Mouse (Mus musculus) ES-E14 (cell line): ENCODE measurements around the gene Vps13d. TPM values are rescaled to one million over a fixed set of nuclear protein-coding genes. Genes with fewer than 3 reads are reported as not detected.

Source experiments
- DNase-seq: peaks from one replicate; pipeline ENCODE4 v3.0.0-alpha.2; 2013; ENCODE audit warnings: low read depth, low spot score
- H3K27ac ChIP-seq: 2 replicates; pipeline ENCODE4 v1.5.1; 2012; ENCODE audit warnings: low read depth, mild to moderate bottlenecking, low read length, moderate library complexity, mixed read lengths; ENCODE audit not compliant: poor library complexity, insufficient read depth, severe bottlenecking
- H3K36me3 ChIP-seq: 2 replicates; pipeline ENCODE4 v1.6.1; 2012; ENCODE audit warnings: mild to moderate bottlenecking, low read length, moderate library complexity, mixed read lengths; ENCODE audit not compliant: control insufficient read depth, poor library complexity, insufficient read depth, severe bottlenecking
- H3K4me1 ChIP-seq, 2 experiments: fragments of 150-350 bp in 1 of 2; sonication (generic) in 1 of 2; 2 replicates each; pipeline ENCODE4 v1.6.1; 2012; ENCODE audit warnings: low read length in 2 of 2, mild to moderate bottlenecking in 1 of 2, mixed read lengths in 1 of 2; ENCODE audit not compliant: control insufficient read depth in 2 of 2, insufficient read depth in 2 of 2, poor library complexity in 1 of 2
- H3K4me3 ChIP-seq, 2 experiments: fragments of 150-350 bp in 1 of 2; sonication (generic) in 1 of 2; 2 replicates each; pipeline ENCODE4 v1.5.1; 2012; ENCODE audit warnings: low read length in 2 of 2, low read depth in 1 of 2, mild to moderate bottlenecking in 1 of 2, mixed read lengths in 1 of 2; ENCODE audit not compliant: insufficient read depth in 1 of 2, poor library complexity in 1 of 2, severe bottlenecking in 1 of 2
- H3K9ac ChIP-seq: 2 replicates; pipeline ENCODE4 v1.6.1; 2012; ENCODE audit warnings: low read depth, mild to moderate bottlenecking, low read length, mixed read lengths; ENCODE audit not compliant: poor library complexity, insufficient read depth, severe bottlenecking
- H3K9me3 ChIP-seq: fragments of 150-350 bp; sonication (generic); 2 replicates; pipeline ENCODE4 v1.6.1; 2012; ENCODE audit warnings: low read depth, mild to moderate bottlenecking, low read length; ENCODE audit not compliant: control insufficient read depth, insufficient read depth
- CHD2 ChIP-seq: IDR thresholded peaks from 2 replicates; pipeline ENCODE4 v1.6.1; 2014; ENCODE audit warnings: mild to moderate bottlenecking, low read depth, low read length, inconsistent platforms
- HCFC1 ChIP-seq: IDR thresholded peaks from 2 replicates; pipeline ENCODE4 v1.6.1; 2012; ENCODE audit warnings: low read length, inconsistent platforms, borderline replicate concordance; ENCODE audit not compliant: insufficient read depth
- MAFK ChIP-seq: IDR thresholded peaks from 2 replicates; pipeline ENCODE4 v1.6.1; 2014; ENCODE audit warnings: mild to moderate bottlenecking, low read depth, low read length, inconsistent platforms; ENCODE audit not compliant: insufficient read depth
- ZC3H11A ChIP-seq: IDR thresholded peaks from 2 replicates; pipeline ENCODE4 v1.6.1; 2012; ENCODE audit warnings: low read depth, mild to moderate bottlenecking, inconsistent platforms, low read length, borderline replicate concordance
- ZNF384 ChIP-seq: IDR thresholded peaks from 2 replicates; pipeline ENCODE4 v1.6.1; 2012; ENCODE audit warnings: low read depth, low read length, inconsistent platforms
- in situ Hi-C, 2 experiments: fragments of 600-800 bp; cut with MboI; formaldehyde crosslinking; loops; one replicate each; pipeline ENCODE4 v1.15.1; 2025; ENCODE audit warnings: low sequenced_read_pairs in 2 of 2, inconsistent platforms in 1 of 2; ENCODE audit not compliant: unreplicated experiment in 2 of 2
- total RNA-seq: library from RNA; depleted of rRNA; stranded (reverse); fragments of 300-350 nt; gene quantifications from 2 replicates; pipeline ENCODE4 v1.2.3, GENCODE M21; 2012

The Vps13d gene
- total RNA-seq, 1 experiment: 15.3 TPM

- Histone ChIP-seq H3K9ac (no peak overlapping the region), H3K27ac (no peak overlapping the region), H3K4me1 (no peaks in the 10 kb centered on the region), H3K4me3 (no peak overlapping the region), H3K9me3 (no peaks in the 10 kb centered on the region), H3K36me3 (peaks cover 4% of the 10 kb centered on the region)
- in situ Hi-C loops: no loop called here
- DNase-seq: no peak
- TF ChIP-seq ZC3H11A (no peak), HCFC1 (no peak), CHD2 (no peak), ZNF384 (no peak), MAFK (no peak)
Observed at GRCm38 (mm10) chr4:145014632-145014960, 180.2 kb downstream of the Vps13d start.

- no peak for DNase-seq
- peaks cover 4% of the 10 kb centered on the region for H3K36me3 ChIP-seq
- TF ChIP-seq MAFK (no peak), HCFC1 (no peak), ZC3H11A (no peak), CHD2 (no peak), ZNF384 (no peak)
- H3K27ac ChIP-seq: no peak overlapping the region
- in situ Hi-C loops: no loop called here
- H3K9ac ChIP-seq: no peak overlapping the region
- no peaks in the 10 kb centered on the region for H3K9me3 ChIP-seq
- H3K4me3 ChIP-seq: no peak overlapping the region
- no peaks in the 10 kb centered on the region for H3K4me1 ChIP-seq
Observed at GRCm38 (mm10) chr4:145013760-145014631, 180.8 kb downstream of the Vps13d start.

- no peak for DNase-seq
- no peak overlapping the region for H3K4me3 ChIP-seq
- no peak overlapping the region for H3K9ac ChIP-seq
- peaks cover 4% of the 10 kb centered on the region for H3K36me3 ChIP-seq
- no peak for TF ChIP-seq HCFC1
- no peak for TF ChIP-seq ZC3H11A
- TF ChIP-seq CHD2: no peak
- no peak for TF ChIP-seq MAFK
- TF ChIP-seq ZNF384: no peak
- H3K4me1 ChIP-seq: no peaks in the 10 kb centered on the region
- H3K27ac ChIP-seq: no peak overlapping the region; the same call in 1 of the 2 replicates
- H3K9me3 ChIP-seq: no peaks in the 10 kb centered on the region
- in situ Hi-C loops: no loop called here
Observed at GRCm38 (mm10) chr4:145013187-145013586, 181.6 kb downstream of the Vps13d start.

GRCm38 (mm10) chr4:145011156-145011555, 183.6 kb downstream of the Vps13d start:
- TF ChIP-seq CHD2 (no peak), ZNF384 (no peak), HCFC1 (no peak), ZC3H11A (no peak), MAFK (no peak)
- H3K27ac ChIP-seq: no peak overlapping the region
- DNase-seq: no peak
- H3K4me3 ChIP-seq: no peak overlapping the region
- no peak overlapping the region for H3K9ac ChIP-seq
- H3K36me3 ChIP-seq: peaks cover 2% of the 10 kb centered on the region
- no peaks in the 10 kb centered on the region for H3K9me3 ChIP-seq
- in situ Hi-C loops: no loop called here
- H3K4me1 ChIP-seq: peaks cover 0 to under 1% of the 10 kb centered on the region in 2 experiments; a peak in 1 of 4 replicates
